In genomic region chr4:43519551-43519950, GRCm38 (mm10) we compare ENCODE assay signal across 8 mouse cellular contexts. TPM values are rescaled to one million over a fixed set of nuclear protein-coding genes. Genes with fewer than 3 reads are reported as not detected.
DNase-seq lines count a peak whose midpoint lies in the region; ATAC-seq and TF ChIP-seq lines count a peak whose summit lies in the region.

No protein-coding gene starts in this region.

- H3K9me3 ChIP-seq in lung, embryonic 14.5 days (ENCODE audit: low read depth, low read length): no peaks in the 10 kb centered on the region
- H3K9me3 ChIP-seq in forebrain, embryonic 15.5 days: no peaks in the 10 kb centered on the region
- no peaks in the 10 kb centered on the region for H3K9me3 ChIP-seq in liver, embryonic 11.5 days (ENCODE audit: control insufficient read depth, low read length)
- H3K9me3 ChIP-seq in stomach, embryonic 15.5 days: no peaks in the 10 kb centered on the region

- no peak for TF ChIP-seq CTCF in lung, embryonic 14.5 days (IDR thresholded peaks at IDR 0.05; ENCODE audit: low read depth)

- H3K27ac ChIP-seq in lung, embryonic 14.5 days (ENCODE audit: low read depth): no peak overlapping the region
- H3K27ac ChIP-seq in forebrain, embryonic 15.5 days (replicated peaks): no peak overlapping the region
- H3K27ac ChIP-seq in liver, embryonic 11.5 days (ENCODE audit: low read depth, low read length): no peak overlapping the region
- H3K27ac ChIP-seq in stomach, embryonic 15.5 days: no peak overlapping the region

- peaks cover 24% of the 10 kb centered on the region for H3K36me3 ChIP-seq in lung, embryonic 14.5 days (ENCODE audit: insufficient read depth)
- no peaks in the 10 kb centered on the region for H3K36me3 ChIP-seq in forebrain, embryonic 15.5 days
- no peaks in the 10 kb centered on the region for H3K36me3 ChIP-seq in liver, embryonic 11.5 days (ENCODE audit: control insufficient read depth, insufficient read depth, low read length)
- H3K36me3 ChIP-seq in stomach, embryonic 15.5 days: no peaks in the 10 kb centered on the region

- peaks cover 9% of the 10 kb centered on the region for H3K27me3 ChIP-seq in lung, embryonic 14.5 days (ENCODE audit: insufficient read depth, low read length)
- peaks cover 33% of the 10 kb centered on the region for H3K27me3 ChIP-seq in forebrain, embryonic 15.5 days
- peaks cover 37% of the 10 kb centered on the region for H3K27me3 ChIP-seq in liver, embryonic 11.5 days (replicated peaks; ENCODE audit: control insufficient read depth, insufficient read depth, low read length)
- H3K27me3 ChIP-seq in stomach, embryonic 15.5 days (replicated peaks): no peaks in the 10 kb centered on the region

- peak overlapping the region; percentile 56 for H3K4me2 ChIP-seq in lung, embryonic 14.5 days
- H3K4me2 ChIP-seq in forebrain, embryonic 15.5 days (replicated peaks): peak overlapping the region; percentile 19; the same call in 1 of the 2 replicates
- H3K4me2 ChIP-seq in liver, embryonic 11.5 days: peak overlapping the region; percentile 5; the same call in 1 of the 2 replicates
- H3K4me2 ChIP-seq in stomach, embryonic 15.5 days: peak overlapping the region; percentile 82

- no peak for DNase-seq in lung, embryonic 14.5 days
- no peak for DNase-seq in lung, postnatal 36 days
- no peak for DNase-seq in liver, embryonic 11.5 days (ENCODE audit: low spot score)
- no peak for DNase-seq in gastrocnemius, postnatal 10 days
- DNase-seq in kidney, adult 18-20 months: no peak
- no peak for DNase-seq in thymus, postnatal 36 days

- peak overlapping the region; percentile 19; the same call in 1 of the 2 replicates for H3K4me3 ChIP-seq in lung, embryonic 14.5 days (ENCODE audit: low read depth, low read length)
- H3K4me3 ChIP-seq in forebrain, embryonic 15.5 days: no peak overlapping the region
- H3K4me3 ChIP-seq in liver, embryonic 11.5 days (ENCODE audit: low read depth, low read length): no peak overlapping the region
- H3K4me3 ChIP-seq in stomach, embryonic 15.5 days (replicated peaks): peak overlapping the region; percentile 46

- 26% methylated on average over 10 of the region's 10 CpGs for WGBS in lung, embryonic 14.5 days
- WGBS in forebrain, embryonic 15.5 days: 18% methylated on average over 10 of the region's 10 CpGs
- 36% methylated on average over 10 of the region's 10 CpGs for WGBS in liver, embryonic 11.5 days
- 28% methylated on average over 10 of the region's 10 CpGs for WGBS in stomach, embryonic 15.5 days

- peak overlapping the region; percentile 27; the same call in 1 of the 2 replicates for H3K9ac ChIP-seq in lung, embryonic 14.5 days
- H3K9ac ChIP-seq in forebrain, embryonic 15.5 days (replicated peaks): no peak overlapping the region
- H3K9ac ChIP-seq in liver, embryonic 11.5 days (ENCODE audit: low read depth, low read length): no peak overlapping the region
- no peak overlapping the region for H3K9ac ChIP-seq in stomach, embryonic 15.5 days

- ATAC-seq in lung, embryonic 14.5 days (ENCODE audit: insufficient read depth): no peak
- ATAC-seq in forebrain, embryonic 15.5 days (replicated peaks): no peak
- no peak for ATAC-seq in liver, embryonic 11.5 days (replicated peaks; ENCODE audit: low FRiP score)
- ATAC-seq in stomach, embryonic 15.5 days (ENCODE audit: insufficient read depth, low FRiP score, low read depth): no peak

- peaks cover 3% of the 10 kb centered on the region; the same call in 1 of the 2 replicates for H3K4me1 ChIP-seq in lung, embryonic 14.5 days (ENCODE audit: insufficient read depth)
- peaks cover 17% of the 10 kb centered on the region for H3K4me1 ChIP-seq in forebrain, embryonic 15.5 days
- H3K4me1 ChIP-seq in liver, embryonic 11.5 days (replicated peaks; ENCODE audit: control insufficient read depth, insufficient read depth, low read length): peaks cover 20% of the 10 kb centered on the region
- peaks cover 27% of the 10 kb centered on the region for H3K4me1 ChIP-seq in stomach, embryonic 15.5 days

RNA-seq across cellular contexts. Expression of gene Tpm2, which starts 4.0 kb away (rescaled TPM):
- polyA plus RNA-seq in lung, embryonic 14.5 days (2014; fragmentation: Nextera tagmentation; extraction: Ambion mirVana): 185 and 194 TPM in 2 replicates
- 9.7 and 9.8 TPM in 2 replicates for polyA plus RNA-seq in forebrain, embryonic 15.5 days (2015; fragmentation: Nextera tagmentation; extraction: Ambion mirVana)
- 46.4 and 51.2 TPM in 2 replicates for polyA plus RNA-seq in liver, embryonic 11.5 days (2014; fragmentation: Nextera tagmentation; extraction: Ambion mirVana)
- polyA plus RNA-seq in stomach, embryonic 15.5 days (2015; fragmentation: Nextera tagmentation; extraction: Ambion mirVana): 795 and 837 TPM in 2 replicates
- total RNA-seq in gastrocnemius, postnatal 10 days (2021): 1,000 to 10,000 TPM; 8,012 to 8,431 TPM

RNA-seq across cellular contexts. Expression of gene Car9, which starts 12.8 kb away (rescaled TPM):
- 3.7 and 4.5 TPM in 2 replicates for polyA plus RNA-seq in lung, embryonic 14.5 days (2014; fragmentation: Nextera tagmentation; extraction: Ambion mirVana)
- 0.19 and 0.41 TPM in 2 replicates for polyA plus RNA-seq in forebrain, embryonic 15.5 days (2015; fragmentation: Nextera tagmentation; extraction: Ambion mirVana)
- polyA plus RNA-seq in liver, embryonic 11.5 days (2014; fragmentation: Nextera tagmentation; extraction: Ambion mirVana): 1.5 and 2.0 TPM in 2 replicates
- 30.9 and 45.8 TPM in 2 replicates for polyA plus RNA-seq in stomach, embryonic 15.5 days (2015; fragmentation: Nextera tagmentation; extraction: Ambion mirVana)
- 1 to 10 TPM; 2.8 TPM for total RNA-seq in gastrocnemius, postnatal 10 days (2021)

RNA-seq across cellular contexts. Expression of gene Arhgef39, which starts 20.1 kb away (rescaled TPM):
- 42.5 and 51.8 TPM in 2 replicates for polyA plus RNA-seq in lung, embryonic 14.5 days (2014; fragmentation: Nextera tagmentation; extraction: Ambion mirVana)
- 17.5 and 25.3 TPM in 2 replicates for polyA plus RNA-seq in forebrain, embryonic 15.5 days (2015; fragmentation: Nextera tagmentation; extraction: Ambion mirVana)
- 45.1 and 46.1 TPM in 2 replicates for polyA plus RNA-seq in liver, embryonic 11.5 days (2014; fragmentation: Nextera tagmentation; extraction: Ambion mirVana)
- 44.5 and 52.0 TPM in 2 replicates for polyA plus RNA-seq in stomach, embryonic 15.5 days (2015; fragmentation: Nextera tagmentation; extraction: Ambion mirVana)
- total RNA-seq in gastrocnemius, postnatal 10 days (2021): 1 to 10 TPM; 2.8 to 3.8 TPM

RNA-seq across cellular contexts. Expression of gene Ccdc107, which starts 26.9 kb away (rescaled TPM):
- polyA plus RNA-seq in lung, embryonic 14.5 days (2014; fragmentation: Nextera tagmentation; extraction: Ambion mirVana): 61.4 and 70.8 TPM in 2 replicates
- 61.0 and 61.8 TPM in 2 replicates for polyA plus RNA-seq in forebrain, embryonic 15.5 days (2015; fragmentation: Nextera tagmentation; extraction: Ambion mirVana)
- polyA plus RNA-seq in liver, embryonic 11.5 days (2014; fragmentation: Nextera tagmentation; extraction: Ambion mirVana): 60.3 and 60.5 TPM in 2 replicates
- 104 and 105 TPM in 2 replicates for polyA plus RNA-seq in stomach, embryonic 15.5 days (2015; fragmentation: Nextera tagmentation; extraction: Ambion mirVana)
- total RNA-seq in gastrocnemius, postnatal 10 days (2021): 10 to 100 TPM; 23.4 to 24.1 TPM

RNA-seq across cellular contexts. Expression of gene Sit1, which starts 36.0 kb away (rescaled TPM):
- not detected in 2 replicates for polyA plus RNA-seq in lung, embryonic 14.5 days (2014; fragmentation: Nextera tagmentation; extraction: Ambion mirVana)
- not detected in 2 replicates for polyA plus RNA-seq in forebrain, embryonic 15.5 days (2015; fragmentation: Nextera tagmentation; extraction: Ambion mirVana)
- not detected in 2 replicates for polyA plus RNA-seq in liver, embryonic 11.5 days (2014; fragmentation: Nextera tagmentation; extraction: Ambion mirVana)
- not detected in 2 replicates for polyA plus RNA-seq in stomach, embryonic 15.5 days (2015; fragmentation: Nextera tagmentation; extraction: Ambion mirVana)
- not detected for total RNA-seq in gastrocnemius, postnatal 10 days (2021)

Comparison
In these comparisons a context has a peak if more than half of its experiments do, and no peak if none do; other contexts are left out.
1. H3K4me2 ChIP-seq: peak in every context shown above with its lines; median percentile 82 in stomach, embryonic 15.5 days; 56 in lung, embryonic 14.5 days; 19 in forebrain, embryonic 15.5 days; 5 in liver, embryonic 11.5 days.
2. H3K4me3 ChIP-seq: peak in lung, embryonic 14.5 days (single experiment) and stomach, embryonic 15.5 days (single experiment); none in forebrain, embryonic 15.5 days (single experiment) and liver, embryonic 11.5 days (single experiment).